Mouse (Mus musculus) adrenal gland, postnatal 36 days (tissue): ENCODE data around the gene Lhx9. TPM values are rescaled to one million over a fixed set of nuclear protein-coding genes. Genes with fewer than 3 reads are reported as not detected.

Experiments used
- DNase-seq, 2 experiments: peaks; one replicate each; pipeline ENCODE4 v3.0.0; 2021; ENCODE audit warnings: mixed read lengths in 1 of 2
- total RNA-seq, 2 experiments: library from RNA; stranded (reverse); gene quantifications; 2 replicates each; pipeline ENCODE4 v1.2.3; 2021

The Lhx9 gene
- total RNA-seq, 2 experiments from 2014 or later, result 0.07 TPM; not detected in 1

DNA sequence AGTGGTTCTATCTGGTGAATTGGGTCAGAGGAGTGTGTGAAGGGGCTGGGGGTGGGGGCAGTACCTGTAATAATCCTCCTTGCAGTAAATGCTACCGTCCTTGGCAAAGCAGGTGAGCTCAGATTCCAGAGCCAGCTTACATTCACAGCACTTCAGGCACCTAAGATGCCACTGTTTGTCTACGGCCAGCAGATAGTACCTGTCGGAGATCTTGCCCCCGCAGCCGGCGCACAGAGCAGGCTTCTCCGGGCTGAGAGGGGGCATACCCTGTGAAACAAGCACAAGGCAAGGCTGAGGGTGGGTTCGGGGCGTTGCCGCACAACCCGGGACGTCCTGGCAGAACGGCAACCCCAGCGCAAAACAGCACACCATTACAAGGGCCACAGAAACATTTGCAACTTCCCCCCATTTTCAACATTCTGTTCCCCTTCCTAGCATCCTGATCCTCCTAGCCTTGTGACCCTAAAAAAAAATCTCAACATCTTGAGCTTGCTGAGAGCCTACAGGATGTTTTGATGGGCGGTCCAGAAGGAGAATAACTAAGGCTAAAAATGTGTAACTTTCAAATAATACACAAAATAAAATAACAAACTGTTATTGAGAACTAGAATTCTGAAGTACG, 8.5 kb downstream of the Lhx9 start:
- DNase-seq, result no peak

DNA sequence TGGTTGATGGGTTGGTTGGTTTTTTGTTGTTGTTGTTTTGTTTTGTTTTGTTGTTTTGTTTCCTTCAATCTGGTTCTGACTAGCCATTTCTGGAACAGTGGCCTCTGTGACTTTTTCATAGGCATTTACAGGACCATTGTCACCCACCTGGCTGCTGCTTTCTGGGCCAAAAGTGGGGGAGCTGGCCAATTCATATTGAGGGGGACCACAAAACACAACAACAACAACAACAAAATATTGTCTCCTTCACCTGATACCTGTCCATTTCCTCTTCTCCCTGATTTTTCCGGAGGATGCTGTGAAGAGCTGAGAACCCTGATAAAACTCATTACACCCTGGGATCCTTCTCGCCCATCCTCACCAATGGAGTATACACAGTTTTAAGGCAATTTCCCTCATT, 9.1 kb downstream of the Lhx9 start:
- DNase-seq, result no peak

DNA sequence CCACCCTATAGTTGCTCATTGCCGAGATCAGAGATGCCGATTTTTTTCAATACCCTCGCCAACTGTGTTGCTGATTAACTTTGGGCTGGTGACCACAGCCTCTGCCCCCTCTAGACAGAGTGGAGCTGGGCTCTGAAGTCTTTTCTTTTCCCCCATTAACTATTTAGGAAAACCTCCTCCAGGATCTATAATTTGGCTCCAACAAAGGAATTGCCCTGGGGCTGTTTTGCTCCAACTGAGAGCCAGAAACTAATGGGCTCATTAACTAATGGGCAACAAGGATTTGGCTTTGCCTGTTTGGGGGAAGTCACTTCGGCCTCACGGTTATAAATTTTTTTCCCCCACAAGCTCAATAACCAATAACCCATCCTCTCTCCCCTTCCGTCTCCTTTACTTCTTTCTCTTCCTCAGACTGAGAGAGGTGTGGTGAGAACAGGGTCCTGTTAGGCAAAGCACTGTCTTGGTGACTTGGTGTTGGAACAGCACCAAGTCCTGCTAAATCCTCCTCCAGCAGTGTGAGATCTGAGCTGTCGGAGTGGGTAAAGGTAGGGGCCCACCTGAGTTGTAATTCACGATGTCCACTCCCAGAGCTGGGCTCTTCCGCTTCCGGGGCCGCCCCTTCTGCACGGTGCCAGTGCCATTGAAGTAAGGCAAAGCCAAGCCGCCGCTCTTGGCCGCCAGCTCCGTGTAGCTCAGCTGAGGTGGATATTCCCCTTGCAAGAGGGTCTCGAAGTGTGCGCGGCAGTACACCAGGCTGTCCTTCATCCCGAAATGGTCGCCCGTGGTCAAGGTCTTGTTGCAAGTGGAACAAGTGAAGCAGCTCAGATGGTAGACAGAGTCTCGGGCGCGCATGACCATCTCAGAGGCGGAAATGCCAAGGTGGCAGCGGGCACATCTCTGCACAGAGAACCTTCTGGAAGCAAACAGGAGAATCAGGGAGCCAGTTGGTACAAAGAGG, 10.3 kb downstream of the Lhx9 start:
- no peak for DNase-seq

DNA sequence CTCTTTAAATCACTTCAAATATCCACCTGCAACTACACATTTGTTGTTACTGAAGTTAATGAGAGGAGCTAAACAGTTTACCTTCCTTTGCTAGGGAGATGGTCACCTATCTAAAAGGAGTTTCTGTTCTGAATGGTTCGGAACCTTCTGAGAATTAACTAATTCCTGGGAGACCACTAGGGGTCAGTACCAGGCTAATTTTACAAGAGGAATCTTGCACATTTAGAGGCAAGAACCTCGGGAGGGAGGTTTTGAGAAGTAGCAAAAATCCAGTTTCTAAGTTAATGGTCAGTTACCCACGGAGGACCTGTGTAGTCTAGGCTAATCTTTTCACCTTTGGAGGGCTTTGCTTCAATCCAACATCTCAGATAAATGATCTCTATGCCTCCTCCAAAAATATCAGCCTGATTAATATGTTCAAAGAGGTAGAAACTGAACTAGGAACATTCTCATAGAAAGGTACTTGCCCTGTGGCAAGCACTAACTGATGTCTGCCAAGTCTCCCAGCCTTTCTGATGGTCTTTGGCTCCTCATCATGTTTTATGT, 12.9 kb downstream of the Lhx9 start:
- peak in 1 of 2 experiments; percentile 49 for DNase-seq

DNA sequence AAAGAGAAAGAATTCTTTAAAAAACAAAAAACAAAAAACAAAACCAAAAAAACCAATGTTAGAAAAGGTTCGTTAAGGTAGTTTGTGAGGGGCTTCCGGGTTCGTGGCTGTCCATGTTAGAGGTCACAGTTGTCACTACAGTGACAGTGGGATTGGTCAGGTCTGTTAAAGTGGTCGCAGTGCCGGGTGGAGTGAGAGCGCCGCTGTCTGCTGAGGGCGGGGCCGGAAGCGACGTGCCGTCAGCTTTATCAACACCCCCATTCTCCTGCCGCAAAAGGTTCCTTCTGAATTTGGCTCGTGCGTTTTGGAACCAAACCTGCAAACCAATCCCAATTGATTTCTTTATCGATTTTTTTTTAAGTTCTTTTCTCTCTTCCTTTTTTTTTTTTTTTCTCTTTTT, 17.1 kb downstream of the Lhx9 start:
- DNase-seq, result no peak

DNA sequence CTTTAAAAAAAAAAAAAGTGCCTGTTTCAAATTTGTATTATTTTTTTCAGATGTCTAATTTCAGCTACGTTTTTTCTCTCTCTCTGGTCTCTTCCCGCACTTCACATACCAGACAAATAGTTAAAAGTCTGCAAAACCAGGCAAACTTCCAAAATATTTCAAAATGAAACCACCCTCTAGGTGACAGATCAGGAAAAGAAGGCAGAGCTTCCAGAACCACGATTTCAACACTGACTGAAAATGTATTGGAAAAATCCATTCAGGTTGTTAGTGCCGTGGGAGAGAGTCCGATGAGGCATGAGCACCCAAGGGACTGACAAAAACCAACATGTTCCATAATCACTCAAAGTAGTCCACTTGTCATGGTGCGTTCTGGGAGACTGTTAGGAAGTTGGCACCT, 21.5 kb downstream of the Lhx9 start:
- no peak for DNase-seq

DNA sequence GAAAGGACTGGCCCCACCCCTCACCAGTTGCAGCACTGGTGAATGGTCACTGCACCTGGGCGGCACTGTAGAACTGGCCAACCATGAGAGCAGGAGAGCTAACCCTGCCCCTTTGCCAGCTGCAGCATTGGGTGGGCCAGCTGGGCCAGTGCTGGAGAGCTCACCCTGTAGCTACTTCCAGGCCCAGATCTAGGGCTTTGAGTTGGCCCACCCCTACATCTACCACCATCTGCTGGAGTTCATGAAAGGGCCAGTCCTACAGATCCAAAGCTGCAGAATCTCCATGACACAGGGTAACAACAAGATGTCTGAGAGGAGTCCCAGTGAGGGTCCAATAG, 25.4 kb downstream of the Lhx9 start:
- DNase-seq, result no peak

DNA sequence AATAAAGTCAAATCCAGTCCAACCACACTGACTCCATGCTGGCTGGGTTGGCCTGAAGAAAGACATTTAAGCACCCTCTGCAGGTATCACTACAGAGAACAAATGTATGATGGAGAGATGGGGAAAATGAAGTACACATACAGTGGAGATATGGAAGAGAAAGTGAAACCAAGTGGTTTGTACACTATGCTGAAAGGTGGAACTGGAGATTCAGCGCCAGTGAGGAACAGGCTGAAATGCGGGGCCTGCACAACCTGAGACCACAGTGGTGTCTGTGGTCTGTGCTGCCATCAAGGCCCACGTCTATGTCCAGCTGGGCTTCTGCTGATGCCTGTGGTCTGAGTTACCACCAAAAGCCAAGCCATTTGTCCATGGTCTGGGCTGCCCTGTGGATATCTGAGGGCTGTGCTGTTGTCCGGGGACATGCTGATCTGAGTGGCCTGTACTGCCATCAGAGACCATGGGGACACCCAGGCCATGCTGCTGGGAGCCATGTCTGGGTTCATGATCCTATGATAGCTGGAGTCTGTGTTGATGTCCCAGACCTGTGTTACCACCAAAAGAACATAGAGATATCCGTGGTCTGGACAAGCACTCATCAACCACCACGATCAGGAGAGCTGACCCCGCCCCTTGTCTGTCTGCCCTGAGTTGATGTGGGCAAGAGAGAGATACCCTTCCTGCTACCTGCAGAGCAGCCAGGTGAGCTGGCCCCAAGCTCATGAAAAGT, 26.0 kb downstream of the Lhx9 start:
- no peak for DNase-seq

DNA sequence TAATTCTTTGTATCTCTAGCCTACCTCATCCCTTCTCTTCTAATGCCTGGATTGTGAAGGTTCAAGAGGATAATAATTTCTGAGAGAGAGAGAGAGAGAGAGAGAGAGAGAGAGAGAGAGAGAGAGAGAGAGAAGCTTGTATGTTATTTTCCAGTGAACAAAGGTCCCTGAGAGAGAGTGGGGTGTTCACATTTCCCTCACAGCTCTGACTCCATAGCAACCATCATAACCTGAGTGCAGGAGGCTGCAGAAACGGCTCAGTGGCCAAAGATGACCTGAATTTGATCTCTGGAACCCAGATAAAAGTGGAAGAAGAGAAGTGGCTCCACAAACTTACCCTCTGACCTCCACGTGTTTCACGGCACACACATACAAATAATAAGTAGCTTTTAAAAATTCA, 46.6 kb downstream of the Lhx9 start:
- no peak for DNase-seq

DNA sequence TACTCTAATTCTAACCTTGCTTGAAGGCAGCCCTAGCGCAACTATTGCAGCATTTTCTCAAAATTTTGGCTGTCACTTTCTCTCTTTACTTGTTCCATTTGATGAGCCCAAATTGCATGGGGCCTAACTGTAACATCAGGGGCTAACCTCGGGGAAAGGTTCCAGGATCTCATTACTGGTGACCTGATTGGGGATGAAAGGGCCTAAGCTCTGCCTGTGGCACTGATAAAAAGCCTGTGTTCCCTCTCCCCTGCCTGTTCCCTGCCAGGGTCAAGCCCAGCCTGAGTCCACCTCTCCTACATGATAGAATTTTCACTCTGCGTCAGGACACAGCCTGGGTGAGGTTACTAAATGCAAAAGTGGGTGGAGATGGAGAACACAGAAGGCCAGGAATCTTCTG, 47.1 kb downstream of the Lhx9 start:
- no peak for DNase-seq

DNA sequence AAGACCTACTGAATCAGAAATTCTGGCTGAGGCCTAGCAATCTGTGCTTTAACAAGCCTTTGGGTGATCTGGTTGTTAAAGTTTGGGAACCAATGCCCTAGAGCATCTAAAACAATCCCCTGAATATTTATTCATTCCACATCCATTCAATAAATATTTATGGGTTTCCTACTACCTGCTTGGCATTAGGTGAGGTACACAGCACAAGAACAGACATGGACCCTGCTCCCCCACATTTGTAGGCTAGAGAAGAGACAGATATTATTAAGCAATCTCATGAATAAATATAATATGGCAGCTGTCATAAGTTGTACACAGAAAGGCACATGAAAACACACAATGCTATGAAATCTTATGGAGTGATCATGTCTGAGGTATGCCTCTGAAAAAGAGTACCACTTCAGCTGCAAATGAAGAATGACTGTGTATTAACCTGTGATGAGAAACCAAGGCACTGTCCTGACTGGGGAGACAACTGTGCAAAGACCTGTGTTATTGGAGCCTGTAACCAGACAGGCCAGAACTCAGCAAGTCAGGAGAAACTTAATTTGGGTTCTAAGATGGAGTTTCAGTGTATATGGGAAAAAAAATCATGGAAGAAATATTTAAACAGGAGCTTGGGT, 48.6 kb downstream of the Lhx9 start:
- no peak for DNase-seq

DNA sequence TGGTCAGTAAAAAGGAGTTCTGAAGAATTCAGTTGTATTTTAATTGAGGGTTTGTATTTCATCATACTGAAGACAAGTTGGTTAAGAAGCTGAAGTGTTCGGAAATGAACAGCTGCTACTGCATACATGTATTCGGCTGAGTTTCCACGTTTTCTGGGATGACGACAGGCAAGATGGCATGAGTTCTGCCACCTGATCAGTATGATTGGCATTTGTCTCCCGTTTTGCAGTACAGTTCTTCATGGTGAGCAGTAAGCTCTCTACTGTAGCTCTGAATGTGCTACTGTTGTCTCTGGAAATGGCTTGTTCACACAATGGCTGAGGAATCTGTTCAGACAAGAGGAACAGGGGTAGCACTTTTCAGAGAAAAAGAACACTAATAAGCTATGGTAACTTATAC, 50.3 kb downstream of the Lhx9 start:
- no peak for DNase-seq

DNA sequence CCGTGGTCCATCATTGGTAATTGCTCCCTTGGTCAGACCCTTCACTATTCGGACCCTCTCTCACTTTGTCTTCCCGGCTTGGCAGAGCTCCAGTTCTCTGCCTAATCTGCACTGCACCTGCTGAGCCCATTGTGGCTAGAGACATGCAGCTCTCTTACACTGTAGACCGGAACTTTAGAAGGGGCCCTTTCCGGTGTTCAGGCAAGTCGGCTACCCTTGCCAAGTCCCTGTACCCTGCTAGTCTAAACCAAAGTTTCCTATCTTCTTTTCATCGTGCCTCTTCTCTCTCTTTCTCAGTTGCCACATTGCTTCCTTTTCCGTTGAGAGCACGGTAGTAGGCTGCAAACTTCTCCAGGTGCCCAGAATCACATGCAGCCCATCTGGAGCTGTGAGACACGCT, 62.5 kb downstream of the Lhx9 start:
- DNase-seq, result no peak

DNA sequence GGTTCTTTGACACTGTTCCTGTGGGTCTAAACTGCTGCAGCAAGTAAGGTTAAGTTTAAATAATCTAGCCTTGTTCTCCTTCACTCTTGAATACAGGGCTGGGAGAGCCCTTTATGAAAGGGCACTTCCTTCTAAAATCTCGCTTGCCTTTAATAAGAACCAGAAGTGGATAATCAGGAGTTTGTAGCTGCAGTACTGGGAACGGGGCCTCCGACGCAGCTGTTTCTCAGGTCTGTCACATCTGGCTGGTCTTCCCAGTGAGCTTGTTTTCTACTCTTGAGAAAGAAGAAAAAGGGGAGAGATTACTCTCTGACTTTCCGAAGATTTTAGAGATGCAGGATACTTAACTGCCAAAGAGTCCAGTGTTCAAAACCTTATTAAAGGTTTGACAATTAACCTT, 64.4 kb downstream of the Lhx9 start:
- no peak for DNase-seq

Other genes starting within 250 kb of the Lhx9 start
- 10 to 100 TPM; 47.5 to 54.7 TPM for gene Nek7, start 228.4 kb downstream of the Lhx9 start, total RNA-seq
- gene 2310009B15Rik, start 8.3 kb upstream of the Lhx9 start, total RNA-seq, result 10 to 100 TPM; 19.3 to 20.7 TPM
- 10 to 100 TPM; 24.0 to 27.9 TPM for gene Dennd1b, start 114.9 kb upstream of the Lhx9 start, total RNA-seq